Mouse (Mus musculus) stomach, postnatal 0 days (tissue): ENCODE measurements around the gene 2310022A10Rik.

Experiments
- CTCF ChIP-seq: IDR thresholded peaks from 2 replicates; pipeline ENCODE4 v1.5.1; 2016; ENCODE audit warnings: antibody characterized with exemption, low read depth, mild to moderate bottlenecking, moderate library complexity
- EP300 ChIP-seq: optimal IDR thresholded peaks from 2 replicates; pipeline ENCODE3; 2016; ENCODE audit warnings: antibody characterized with exemption

GRCm38 (mm10) chr7:27609688-27610087 lies 56.7 kb downstream of the 2310022A10Rik start:
- no peak for TF ChIP-seq CTCF
- no peak for TF ChIP-seq EP300
